Mouse (Mus musculus): ENCODE data around the gene Exoc3l. TPM values are rescaled to one million over a fixed set of nuclear protein-coding genes. Genes with fewer than 3 reads are reported as not detected.

Exoc3l gene
- polyA plus RNA-seq, 1 experiment: not detected

- H3K4me1 ChIP-seq (ENCODE audit: control insufficient read depth, insufficient read depth, low read length): peaks cover 35% of the 10 kb centered on the region
- no peak for TF ChIP-seq POLR2A (IDR thresholded peaks at IDR 0.05; ENCODE audit: insufficient read depth, low read depth, low read length)
- no peak for TF ChIP-seq CTCF (IDR thresholded peaks at IDR 0.05; ENCODE audit: insufficient read depth, low read depth, low read length)
- H3K27ac ChIP-seq (ENCODE audit: insufficient read depth, low read depth, low read length): peak overlapping the region; percentile 58
- peak overlapping the region; percentile 50 for H3K4me3 ChIP-seq (ENCODE audit: insufficient read depth, low read depth, low read length)
- WGBS: 5% methylated on average over 10 of the region's 10 CpGs
These were observed 26.8 kb downstream of the Exoc3l start for GRCm38 (mm10) chr8:105269075-105269458.

- 0 out of 2 replicates have a peak, but pooled peaks have one; percentile 24 for TF ChIP-seq POLR2A (IDR thresholded peaks at IDR 0.05; ENCODE audit: insufficient read depth, low read depth, low read length)
- TF ChIP-seq CTCF (IDR thresholded peaks at IDR 0.05; ENCODE audit: insufficient read depth, low read depth, low read length): no peak
- Histone ChIP-seq H3K4me3 (ENCODE audit: insufficient read depth, low read depth, low read length) (peak overlapping the region; percentile 50), H3K4me1 (ENCODE audit: control insufficient read depth, insufficient read depth, low read length) (peaks cover 37% of the 10 kb centered on the region), H3K27ac (ENCODE audit: insufficient read depth, low read depth, low read length) (peak overlapping the region; percentile 58)
- 3% methylated on average over 65 of the region's 65 CpGs for WGBS
These were observed 27.4 kb downstream of the Exoc3l start for GRCm38 (mm10) chr8:105268342-105269074.

- 55% methylated on average over 13 of the region's 13 CpGs for WGBS
- H3K27ac ChIP-seq (ENCODE audit: insufficient read depth, low read depth, low read length): no peak overlapping the region
- peaks cover 37% of the 10 kb centered on the region for H3K4me1 ChIP-seq (ENCODE audit: control insufficient read depth, insufficient read depth, low read length)
- TF ChIP-seq CTCF (IDR thresholded peaks at IDR 0.05; ENCODE audit: insufficient read depth, low read depth, low read length) (no peak), POLR2A (IDR thresholded peaks at IDR 0.05; ENCODE audit: insufficient read depth, low read depth, low read length) (no peak)
- H3K4me3 ChIP-seq (ENCODE audit: insufficient read depth, low read depth, low read length): no peak overlapping the region
These were observed 29.1 kb downstream of the Exoc3l start for GRCm38 (mm10) chr8:105266775-105267174.

- WGBS: 21% methylated on average over 10 of the region's 10 CpGs
- Histone ChIP-seq H3K27ac (ENCODE audit: insufficient read depth, low read depth, low read length) (no peak overlapping the region), H3K4me3 (ENCODE audit: insufficient read depth, low read depth, low read length) (no peak overlapping the region), H3K4me1 (ENCODE audit: control insufficient read depth, insufficient read depth, low read length) (peaks cover 29% of the 10 kb centered on the region)
- TF ChIP-seq CTCF (IDR thresholded peaks at IDR 0.05; ENCODE audit: insufficient read depth, low read depth, low read length) (no peak), POLR2A (IDR thresholded peaks at IDR 0.05; ENCODE audit: insufficient read depth, low read depth, low read length) (no peak)
These were observed 30.8 kb downstream of the Exoc3l start for GRCm38 (mm10) chr8:105265128-105265527.

GRCm38 (mm10) chr8:105264024-105264982 lies 31.6 kb downstream of the Exoc3l start, which contains the start of the genes Tradd and Fbxl8:
Gene Tradd, minus strand, starts transcription at chr8:105264609.
Gene Fbxl8, plus strand, starts transcription at chr8:105264648.
- WGBS: 2% methylated on average over 54 of the region's 54 CpGs
- TF ChIP-seq POLR2A (IDR thresholded peaks at IDR 0.05; ENCODE audit: insufficient read depth, low read depth, low read length) (peak; percentile 29; the same call in 1 of the 2 replicates), CTCF (IDR thresholded peaks at IDR 0.05; ENCODE audit: insufficient read depth, low read depth, low read length) (no peak)
- H3K4me1 ChIP-seq (ENCODE audit: control insufficient read depth, insufficient read depth, low read length): peaks cover 28% of the 10 kb centered on the region
- H3K27ac ChIP-seq (ENCODE audit: insufficient read depth, low read depth, low read length): no peak within 1 kb of the TSS
- peak within 1 kb of the TSS; percentile 54 for H3K4me3 ChIP-seq (ENCODE audit: insufficient read depth, low read depth, low read length)

GRCm38 (mm10) chr8:105263244-105263912 lies 32.5 kb downstream of the Exoc3l start:
- H3K4me3 ChIP-seq (ENCODE audit: insufficient read depth, low read depth, low read length): no peak overlapping the region
- no peak overlapping the region for H3K27ac ChIP-seq (ENCODE audit: insufficient read depth, low read depth, low read length)
- peaks cover 30% of the 10 kb centered on the region for H3K4me1 ChIP-seq (ENCODE audit: control insufficient read depth, insufficient read depth, low read length)
- WGBS: 41% methylated on average over 16 of the region's 16 CpGs
- TF ChIP-seq POLR2A (IDR thresholded peaks at IDR 0.05; ENCODE audit: insufficient read depth, low read depth, low read length) (no peak), CTCF (IDR thresholded peaks at IDR 0.05; ENCODE audit: insufficient read depth, low read depth, low read length) (no peak)

GRCm38 (mm10) chr8:105261326-105261980 lies 34.4 kb downstream of the Exoc3l start:
- 92% methylated on average over 12 of the region's 12 CpGs for WGBS

More at GRCm38 (mm10) chr8:105261326-105261980, 34.4 kb downstream of the Exoc3l start:
- H3K4me3 ChIP-seq (ENCODE audit: insufficient read depth, low read depth, low read length): no peak overlapping the region
- H3K4me1 ChIP-seq (ENCODE audit: control insufficient read depth, insufficient read depth, low read length): peaks cover 24% of the 10 kb centered on the region
- no peak overlapping the region for H3K27ac ChIP-seq (ENCODE audit: insufficient read depth, low read depth, low read length)
- TF ChIP-seq POLR2A (IDR thresholded peaks at IDR 0.05; ENCODE audit: insufficient read depth, low read depth, low read length): no peak
- TF ChIP-seq CTCF (IDR thresholded peaks at IDR 0.05; ENCODE audit: insufficient read depth, low read depth, low read length): no peak
